Mouse (Mus musculus) left cerebral cortex, adult 18-20 months (tissue): ENCODE measurements around the gene Paics. TPM values are rescaled to one million over a fixed set of nuclear protein-coding genes. Genes with fewer than 3 reads are reported as not detected.

Experiments
- DNase-seq, 2 experiments: peaks; one replicate each; pipeline ENCODE4 v3.0.0; 2021 to 2022; ENCODE audit warnings: low spot score in 2 of 2, mixed read lengths in 1 of 2
- total RNA-seq, 2 experiments: library from RNA; stranded (reverse); gene quantifications; 2 replicates each; pipeline ENCODE4 v1.2.3; 2021

Paics gene
- total RNA-seq, 2 experiments from 2014 or later = 94.1 to 94.2 TPM

- DNase-seq = no peak
These were observed 53.1 kb downstream of the Paics start, which contains the start of gene Arl9 for GRCm38 (mm10) chr5:77004051-77004821. Gene Arl9 (plus strand): TSS chr5:77004055.

DNA sequence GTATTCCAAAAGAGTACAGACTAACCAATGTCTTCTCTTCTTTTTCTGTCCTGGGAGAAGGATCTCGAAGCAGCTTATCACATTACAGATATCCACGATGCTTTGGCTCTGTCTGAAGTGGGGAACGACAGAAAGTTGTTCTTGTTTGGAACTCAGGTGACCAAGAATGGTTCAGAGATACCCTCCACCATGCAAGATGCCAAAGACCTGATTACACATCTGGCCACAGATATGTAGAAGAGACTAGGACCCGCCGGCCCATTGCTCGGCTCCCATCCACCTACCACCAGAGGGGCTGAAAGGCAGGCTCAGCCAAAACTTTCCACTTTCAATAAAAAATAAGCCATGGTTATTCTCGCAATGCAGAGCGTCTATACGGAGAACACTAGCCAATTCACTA is 59.2 kb downstream of the Paics start:
- no peak for DNase-seq

- no peak for DNase-seq
These were observed 60.0 kb downstream of the Paics start for GRCm38 (mm10) chr5:77011082-77011481.

- no peak for DNase-seq
These were observed 62.1 kb downstream of the Paics start for GRCm38 (mm10) chr5:77013171-77013570.

GRCm38 (mm10) chr5:77015544-77016482 is 64.7 kb downstream of the Paics start, which contains the start of gene Thegl:
Gene Thegl (plus strand): TSS chr5:77016023.
- peak; percentile 68 to 79 for DNase-seq

Other genes with a start within 250 kb of the Paics start
- gene Aasdh, start 45.8 kb upstream of the Paics start, total RNA-seq = 10 to 100 TPM; 21.2 to 22.0 TPM
- 10 to 100 TPM; 20.1 to 20.9 TPM for gene Ppat, start 271 bp downstream of the Paics start, total RNA-seq
- gene Srp72, start 23.4 kb downstream of the Paics start, total RNA-seq = 100 to 1,000 TPM in 1 of 2 experiments, 10 to 100 TPM in 1; 93.8 to 100 TPM
- gene Arl9, start 52.7 kb downstream of the Paics start, total RNA-seq = not detected
- under 1 TPM; 0.42 to 0.63 TPM for gene Thegl, start 64.7 kb downstream of the Paics start, total RNA-seq
- 10 to 100 TPM; 23.4 to 31.3 TPM for gene Hopx, start 163.8 kb downstream of the Paics start, total RNA-seq